In the genomic region with DNA sequence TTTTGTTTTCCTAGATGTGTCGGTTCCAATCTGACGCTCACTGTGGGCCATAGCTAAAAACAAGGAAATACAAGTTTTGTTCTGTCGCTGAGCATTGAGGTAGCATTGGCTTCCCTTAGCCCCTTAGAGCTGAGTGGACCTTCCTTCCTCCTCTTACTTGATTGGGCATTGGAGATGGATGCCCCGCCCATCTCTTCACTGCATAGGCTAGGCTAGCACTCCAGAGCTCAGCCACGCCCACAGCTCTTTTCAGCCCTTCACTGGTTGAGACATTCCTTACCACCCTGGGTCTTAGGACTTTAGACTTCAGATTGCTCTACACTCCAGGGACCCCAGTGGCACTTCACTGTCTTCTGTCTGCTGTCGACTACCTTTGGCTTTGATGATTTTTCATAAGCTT, we compare ENCODE assay signal across 8 mouse cellular contexts.
A peak's percentile ranks its signal among the peaks of the same experiment; 100 is the strongest.
DNase-seq lines count a peak whose midpoint lies in the region; ATAC-seq and TF ChIP-seq lines count a peak whose summit lies in the region.

No protein-coding gene starts in this region.

- no peak for TF ChIP-seq EP300 in CH12.LX (IDR thresholded peaks at IDR 0.05; ENCODE audit: low read length)

- no peak for TF ChIP-seq POLR2A in CH12.LX (IDR thresholded peaks at IDR 0.05; ENCODE audit: low read depth, low read length)

- TF ChIP-seq RAD21 in CH12.LX (IDR thresholded peaks at IDR 0.05; ENCODE audit: low read depth, low read length): no peak

- ATAC-seq in limb, embryonic 12.5 days (ENCODE audit: insufficient number of reproducible peaks, insufficient read depth, low FRiP score, low TSS enrichment, low read depth): peak; percentile 40; the same call in 1 of the 2 replicates
- ATAC-seq in midbrain, embryonic 13.5 days: peak; percentile 60; the same call in 1 of the 2 replicates

- peaks cover 4 to 41% of the 10 kb centered on the region in 2 experiments for H3K4me1 ChIP-seq in CH12.LX (ENCODE audit: control insufficient read depth in 1 of 2, insufficient read depth in 2 of 2)
- peaks cover 50% of the 10 kb centered on the region for H3K4me1 ChIP-seq in limb, embryonic 12.5 days (replicated peaks)
- H3K4me1 ChIP-seq in midbrain, embryonic 13.5 days (replicated peaks): peaks cover 60% of the 10 kb centered on the region

- WGBS in limb, embryonic 12.5 days: 22% methylated on average over 6 of the region's 6 CpGs
- WGBS in midbrain, embryonic 13.5 days: 12% methylated on average over 6 of the region's 6 CpGs

- H3K4me2 ChIP-seq in CH12.LX (ENCODE audit: insufficient read depth, low read depth, poor library complexity, severe bottlenecking): 0 out of 2 replicates have a peak overlapping the region, but pooled peaks have one; percentile 44
- H3K4me2 ChIP-seq in limb, embryonic 12.5 days: peak overlapping the region; percentile 39
- peak overlapping the region; percentile 31 for H3K4me2 ChIP-seq in midbrain, embryonic 13.5 days (replicated peaks)

- no peak overlapping the region for H3K27ac ChIP-seq in CH12.LX (ENCODE audit: insufficient read depth, low read depth)
- no peak overlapping the region for H3K27ac ChIP-seq in limb, embryonic 12.5 days
- H3K27ac ChIP-seq in midbrain, embryonic 13.5 days: no peak overlapping the region

- dilution Hi-C loops in CH12.LX (cut with MboI; ENCODE audit: extremely low pct_ligation_motif_present, extremely low pct_unique_long_range_greater_than_20kb, low sequenced_read_pairs): no loop called here

- intact Hi-C loops in heart, postnatal 14 days (cut with DNase I): no loop called here

- H3K4me3 ChIP-seq in CH12.LX (replicated peaks in 1 of 3; ENCODE audit: low read depth in 2 of 3, low read length in 2 of 3, poor library complexity in 1 of 3): no peak overlapping the region
- H3K4me3 ChIP-seq in limb, embryonic 12.5 days (replicated peaks): no peak overlapping the region
- peak overlapping the region; percentile 3; the same call in 1 of the 2 replicates for H3K4me3 ChIP-seq in midbrain, embryonic 13.5 days (replicated peaks)

- no peaks in the 10 kb centered on the region for H3K36me3 ChIP-seq in CH12.LX (replicated peaks in 1 of 2; ENCODE audit: control insufficient read depth in 1 of 2, insufficient read depth in 1 of 2, low read length in 1 of 2)
- H3K36me3 ChIP-seq in limb, embryonic 12.5 days: peaks cover 19% of the 10 kb centered on the region
- no peaks in the 10 kb centered on the region; the same call in 1 of the 2 replicates for H3K36me3 ChIP-seq in midbrain, embryonic 13.5 days

- no peak for TF ChIP-seq CTCF in CH12.LX (conservative IDR thresholded peaks at IDR 0.05 in 1 of 2, IDR thresholded peaks at IDR 0.05 in 1 of 2; ENCODE audit: low read depth in 2 of 2, low read length in 2 of 2)

- DNase-seq in CH12.LX (ENCODE audit: extremely low read depth): peak; percentile 58
- peak; percentile 91 for DNase-seq in embryo, embryonic 10 days (ENCODE audit: low spot score)
- peak; percentile 21 to 28 for DNase-seq in heart, postnatal 14 days
- DNase-seq in thymus, postnatal 0 days (ENCODE audit: low spot score): peak; percentile 78
- DNase-seq in cerebellum, adult 11 months: no peak
- DNase-seq in layer of hippocampus, adult 18-20 months (ENCODE audit: low spot score in 2 of 2): no peak

- H3K9ac ChIP-seq in CH12.LX (ENCODE audit: insufficient read depth, low read depth): no peak overlapping the region
- no peak overlapping the region for H3K9ac ChIP-seq in limb, embryonic 12.5 days (replicated peaks)
- H3K9ac ChIP-seq in midbrain, embryonic 13.5 days (replicated peaks): no peak overlapping the region

- no peaks in the 10 kb centered on the region for H3K79me2 ChIP-seq in CH12.LX (replicated peaks; ENCODE audit: control insufficient read depth, extremely low read depth, insufficient read depth, poor library complexity, severe bottlenecking)

- H3K27me3 ChIP-seq in CH12.LX (replicated peaks): no peaks in the 10 kb centered on the region
- no peaks in the 10 kb centered on the region for H3K27me3 ChIP-seq in limb, embryonic 12.5 days
- no peaks in the 10 kb centered on the region for H3K27me3 ChIP-seq in midbrain, embryonic 13.5 days

- in situ Hi-C loops in CH12.LX (cut with MboI; ENCODE audit: low pct_ligation_motif_present, low pct_unique_long_range_greater_than_20kb, low sequenced_read_pairs): no loop called here

- peaks cover 2% of the 10 kb centered on the region for H3K9me3 ChIP-seq in CH12.LX (replicated peaks; ENCODE audit: low read length)
- H3K9me3 ChIP-seq in limb, embryonic 12.5 days: no peaks in the 10 kb centered on the region
- H3K9me3 ChIP-seq in midbrain, embryonic 13.5 days: no peaks in the 10 kb centered on the region

TF ChIP-seq in CH12.LX, 34 proteins besides CTCF, POLR2A, EP300 and RAD21:
- TF ChIP-seq HCFC1 (IDR thresholded peaks at IDR 0.05; ENCODE audit: low read depth, low read length) (no peak), MEF2A (IDR thresholded peaks at IDR 0.05; ENCODE audit: borderline replicate concordance, low read depth, low read length) (no peak), SIN3A (IDR thresholded peaks at IDR 0.05; ENCODE audit: low read length) (no peak), CHD1 (IDR thresholded peaks at IDR 0.05; ENCODE audit: low read depth, low read length) (no peak), CHD2 (IDR thresholded peaks at IDR 0.05; ENCODE audit: low read length) (no peak), GABPA (IDR thresholded peaks at IDR 0.05; ENCODE audit: insufficient replicate concordance, low read depth, low read length) (no peak), POLR2AphosphoS2 (IDR thresholded peaks at IDR 0.05; ENCODE audit: low read depth, low read length) (no peak), USF2 (conservative IDR thresholded peaks at IDR 0.05; ENCODE audit: low read depth, low read length) (no peak), JUND (conservative IDR thresholded peaks at IDR 0.05; ENCODE audit: low read depth, low read length) (no peak), JUN (IDR thresholded peaks at IDR 0.05; ENCODE audit: insufficient read depth, low read depth, low read length) (no peak), MXI1 (IDR thresholded peaks at IDR 0.05; ENCODE audit: low read depth, low read length) (no peak)

Comparison
In these comparisons a context has a peak if more than half of its experiments do, and no peak if none do; other contexts are left out.
1. DNase-seq: peak in CH12.LX (single experiment), embryo, embryonic 10 days (single experiment), heart, postnatal 14 days (2 of 2) and thymus, postnatal 0 days (single experiment); none in cerebellum, adult 11 months (single experiment) and layer of hippocampus, adult 18-20 months (0 of 2).
2. Peak in every context shown above with its lines, with median percentiles within 50 percentile points of each other: H3K4me2 ChIP-seq.